Mouse (Mus musculus) heart, postnatal 36 days (tissue): Measurements from ENCODE around the gene Ap1g2. TPM values are rescaled to one million over a fixed set of nuclear protein-coding genes. Genes with fewer than 3 reads are reported as not detected.

ENCODE experiments used
- DNase-seq, 2 experiments: peaks; one replicate each; pipeline ENCODE4 v3.0.0; 2021 to 2022
- intact Hi-C: fragments of 180-260 bp; cut with DNase I; formaldehyde crosslinking; loops from one replicate; pipeline ENCODE4 v1.15.1; 2025
- total RNA-seq, 2 experiments: library from RNA; stranded (reverse); gene quantifications; 2 replicates each; pipeline ENCODE4 v1.2.3; 2021

Gene Ap1g2
- total RNA-seq, 2 experiments from 2014 or later: 3.9 to 6.2 TPM

- no peak for DNase-seq
- intact Hi-C loops: no loop called here
Observed at GRCm38 (mm10) chr14:55093927-55094326, 12.5 kb downstream of the Ap1g2 start.

- intact Hi-C loops: no loop called here
- peak; percentile 87 for DNase-seq
Observed at GRCm38 (mm10) chr14:55092011-55092577, 14.3 kb downstream of the Ap1g2 start, which contains the start of gene Zfhx2. Gene Zfhx2, minus strand, starts transcription at chr14:55092324.

- no peak for DNase-seq
- intact Hi-C loops: no loop called here
Observed at GRCm38 (mm10) chr14:55091209-55091865, 15.1 kb downstream of the Ap1g2 start.

GRCm38 (mm10) chr14:55089199-55089947 lies 17.0 kb downstream of the Ap1g2 start:
- intact Hi-C loops: loop anchor here (5.0 kb wide), 1 partner anchor 227 kb away; no protein-coding TSS in a partner anchor
- DNase-seq: no peak

GRCm38 (mm10) chr14:55086009-55086514 lies 20.3 kb downstream of the Ap1g2 start:
- DNase-seq: no peak
- intact Hi-C loops: loop anchor here (5.0 kb wide), 1 partner anchor 224 kb away; no protein-coding TSS in a partner anchor

GRCm38 (mm10) chr14:55085324-55086008 lies 20.9 kb downstream of the Ap1g2 start:
- intact Hi-C loops: loop anchor here (5.0 kb wide), 1 partner anchor 223 kb away; no protein-coding TSS in a partner anchor
- no peak for DNase-seq

- intact Hi-C loops: no loop called here
- no peak for DNase-seq
Observed at GRCm38 (mm10) chr14:55083481-55083880, 22.9 kb downstream of the Ap1g2 start.

GRCm38 (mm10) chr14:55081105-55081504 lies 25.3 kb downstream of the Ap1g2 start:
- DNase-seq: no peak
- intact Hi-C loops: no loop called here

- DNase-seq: peak; percentile 64 to 76
- intact Hi-C loops: loop anchor here (1.0 to 5.0 kb wide), 3 partner anchors 55 to 237 kb away; no protein-coding TSS in a partner anchor
Observed at GRCm38 (mm10) chr14:55079214-55079970, 27.0 kb downstream of the Ap1g2 start.

- intact Hi-C loops: loop anchor here (2.0 to 5.0 kb wide), 2 partner anchors 178 to 236 kb away; no protein-coding TSS in a partner anchor
- no peak for DNase-seq
Observed at GRCm38 (mm10) chr14:55078366-55078989, 27.9 kb downstream of the Ap1g2 start.

- intact Hi-C loops: loop anchor here (2.0 to 5.0 kb wide), 2 partner anchors 177 to 235 kb away; no protein-coding TSS in a partner anchor
- DNase-seq: no peak
Observed at GRCm38 (mm10) chr14:55077481-55078365, 28.7 kb downstream of the Ap1g2 start.

GRCm38 (mm10) chr14:55076956-55077355 lies 29.4 kb downstream of the Ap1g2 start:
- no peak for DNase-seq
- intact Hi-C loops: loop anchor here (5.0 kb wide), 1 partner anchor 235 kb away; no protein-coding TSS in a partner anchor

GRCm38 (mm10) chr14:55076224-55076623 lies 30.2 kb downstream of the Ap1g2 start:
- intact Hi-C loops: loop anchor here (5.0 kb wide), 1 partner anchor 234 kb away; no protein-coding TSS in a partner anchor
- DNase-seq: peak; percentile 18 to 26

GRCm38 (mm10) chr14:55074416-55074815 lies 32.0 kb downstream of the Ap1g2 start:
- intact Hi-C loops: no loop called here
- no peak for DNase-seq

GRCm38 (mm10) chr14:55071756-55072155 lies 34.6 kb downstream of the Ap1g2 start:
- intact Hi-C loops: no loop called here
- DNase-seq: no peak

- intact Hi-C loops: no loop called here
- no peak for DNase-seq
Observed at GRCm38 (mm10) chr14:55066042-55066441, 40.4 kb downstream of the Ap1g2 start.

- DNase-seq: no peak
- intact Hi-C loops: no loop called here
Observed at GRCm38 (mm10) chr14:55065391-55065790, 41.0 kb downstream of the Ap1g2 start.
